Mouse (Mus musculus): ENCODE results near the gene Zrsr1.

DNA sequence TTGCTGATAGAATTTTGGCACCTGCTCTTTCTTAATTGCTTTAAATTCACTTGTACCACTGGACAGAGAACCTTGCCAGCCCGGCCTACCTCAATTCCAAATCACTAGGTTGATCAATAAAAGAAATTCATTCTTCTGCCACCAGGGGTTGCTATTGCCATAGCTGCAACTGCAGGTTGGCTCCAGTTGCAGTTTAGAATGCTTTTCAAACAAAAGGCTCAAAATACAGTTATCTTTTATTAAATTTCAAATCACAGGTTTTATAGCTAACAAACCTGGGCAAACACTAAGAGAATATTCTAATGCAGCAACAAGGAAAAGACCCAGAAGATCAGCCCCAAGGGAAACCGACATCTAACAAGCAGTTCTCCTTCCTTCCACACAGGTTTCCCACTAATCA lies 15.6 kb downstream of the Zrsr1 start:
- TF ChIP-seq POLR2A (IDR thresholded peaks at IDR 0.05; ENCODE audit: control insufficient read depth, low read depth, low read length): no peak
- no peak for TF ChIP-seq CTCF (IDR thresholded peaks at IDR 0.05; ENCODE audit: control insufficient read depth, insufficient read depth, insufficient replicate concordance, low read depth, low read length)
